ENCODE assay signal across 19 mouse cellular contexts in the genomic region with DNA sequence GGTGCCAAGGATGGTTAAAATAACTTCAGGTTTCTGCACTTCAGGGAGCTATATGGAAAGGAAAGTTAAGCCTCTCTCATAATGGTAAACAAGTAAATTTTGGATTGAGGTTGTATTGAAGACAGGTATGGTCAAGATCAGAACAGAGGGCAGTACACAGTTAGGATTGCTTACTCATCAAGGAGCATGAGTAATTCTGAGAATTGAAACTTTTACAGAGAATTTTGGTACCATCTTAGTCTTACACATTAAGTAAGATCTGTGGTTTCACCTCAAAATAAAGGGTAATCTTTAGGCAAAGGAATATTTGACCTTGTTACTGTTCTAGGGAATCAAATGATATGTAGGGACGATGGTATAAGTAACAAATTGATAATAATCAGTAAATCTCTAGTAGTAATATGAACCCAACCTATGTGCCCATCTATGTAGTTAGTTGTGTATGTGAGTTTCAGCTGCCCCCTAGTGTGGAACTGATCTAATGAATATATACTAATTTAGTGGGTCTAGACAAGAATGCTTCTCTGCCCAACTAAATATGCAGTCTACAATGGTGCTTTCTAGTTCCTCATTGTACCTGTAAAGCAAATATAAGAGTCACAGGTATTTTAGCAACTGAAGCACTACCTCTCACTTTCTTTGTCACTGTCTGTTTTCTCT. TPM values are rescaled to one million over a fixed set of nuclear protein-coding genes. Genes with fewer than 3 reads are reported as not detected.
"Had no signal": no experiment of that assay in that cellular context is flagged by ENCODE, and none has a peak within 500 bp of the region (broad histone marks: within the 10 kb centered on the region; RNA-seq: fewer than 3 reads in every experiment).

No protein-coding gene starts in this region.

- H3K4me1 ChIP-seq: limb, embryonic 13.5 days; liver, embryonic 15.5 days; lung, embryonic 15.5 days; midbrain, embryonic 12.5 days; neural tube, embryonic 13.5 days; stomach, embryonic 15.5 days had no signal

- H3K4me2 ChIP-seq: limb, embryonic 13.5 days; liver, embryonic 15.5 days; lung, embryonic 15.5 days; midbrain, embryonic 12.5 days; neural tube, embryonic 13.5 days; stomach, embryonic 15.5 days had no signal

- H3K4me3 ChIP-seq: limb, embryonic 13.5 days; liver, embryonic 15.5 days; lung, embryonic 15.5 days; midbrain, embryonic 12.5 days; neural tube, embryonic 13.5 days; stomach, embryonic 15.5 days had no signal

- DNase-seq: kidney, adult 8-10 months; kidney, postnatal 25 days; left cerebral cortex, postnatal 4 days; retina, postnatal 1 day; right cerebral cortex, postnatal 4 days; spleen, adult 18-20 months; thymus, postnatal 36 days had no signal

- H3K36me3 ChIP-seq: limb, embryonic 13.5 days; liver, embryonic 15.5 days; lung, embryonic 15.5 days; midbrain, embryonic 12.5 days; neural tube, embryonic 13.5 days; stomach, embryonic 15.5 days had no signal

- ATAC-seq: midbrain, embryonic 16.5 days had no signal

- H3K9ac ChIP-seq: limb, embryonic 13.5 days; liver, embryonic 15.5 days; lung, embryonic 15.5 days; midbrain, embryonic 12.5 days; neural tube, embryonic 13.5 days; stomach, embryonic 15.5 days had no signal

- H3K27me3 ChIP-seq: limb, embryonic 13.5 days; liver, embryonic 15.5 days; lung, embryonic 15.5 days; midbrain, embryonic 12.5 days; neural tube, embryonic 13.5 days; stomach, embryonic 15.5 days had no signal

- H3K9me3 ChIP-seq: limb, embryonic 13.5 days; liver, embryonic 15.5 days; lung, embryonic 15.5 days; midbrain, embryonic 12.5 days; stomach, embryonic 15.5 days had no signal

- H3K27ac ChIP-seq: limb, embryonic 13.5 days; liver, embryonic 15.5 days; lung, embryonic 15.5 days; midbrain, embryonic 12.5 days; neural tube, embryonic 13.5 days; stomach, embryonic 15.5 days had no signal

RNA-seq across cellular contexts. Expression of a gene that starts 24.7 kb away (rescaled TPM):
- total RNA-seq: layer of hippocampus, adult 18-20 months; layer of hippocampus, postnatal 14 days; left cerebral cortex, postnatal 10 days; left cerebral cortex, postnatal 4 days; megakaryocyte-erythroid progenitor cell, adult 5-6 weeks had no signal
- polyA plus RNA-seq: midbrain, embryonic 12.5 days; midbrain, embryonic 16.5 days; neural tube, embryonic 13.5 days had no signal

RNA-seq across cellular contexts. Expression of a gene that starts 42.1 kb away (rescaled TPM):
- total RNA-seq: layer of hippocampus, adult 18-20 months; layer of hippocampus, postnatal 14 days; left cerebral cortex, adult 18-20 months; left cerebral cortex, postnatal 10 days; left cerebral cortex, postnatal 4 days; megakaryocyte-erythroid progenitor cell, adult 5-6 weeks had no signal
- polyA plus RNA-seq: limb, embryonic 13.5 days; midbrain, embryonic 12.5 days; midbrain, embryonic 16.5 days; neural tube, embryonic 13.5 days had no signal
